Mouse (Mus musculus) liver, embryonic 14.5 days (tissue): ENCODE measurements at regions not wholly inside any gene's neighbourhood (a gene's known extent, or its start where the extent isn't known, plus 50 kb on each side); places are given as distances from the start of the nearest gene placed in this dataset.

Experiments
- ATAC-seq: fragments of 200-750 bp; cut with Nextera tagmentation; 2 replicates; pipeline ENCODE4 v1.8.0; 2017; ENCODE audit warnings: moderate number of reproducible peaks, mild to moderate bottlenecking, moderate library complexity; ENCODE audit not compliant: insufficient read depth
- DNase-seq, 3 experiments: peaks; one replicate each; pipeline ENCODE4 v3.0.0-alpha.2; 2012 to 2013; ENCODE audit warnings: low read depth in 3 of 3, low spot score in 3 of 3
- H3K27ac ChIP-seq: fragments of 300-500 bp; sonication (generic); 2 replicates; pipeline ENCODE4 v1.5.1; 2014; ENCODE audit warnings: moderate library complexity, mild to moderate bottlenecking, control low read depth, inconsistent platforms
- H3K27me3 ChIP-seq: fragments of 300-500 bp; sonication (generic); 2 replicates; pipeline ENCODE4 v1.6.1; 2014; ENCODE audit warnings: mild to moderate bottlenecking, low read length, moderate library complexity; ENCODE audit not compliant: control insufficient read depth, insufficient read depth
- H3K36me3 ChIP-seq: fragments of 300-500 bp; sonication (generic); replicated peaks from 2 replicates; pipeline ENCODE4 v1.6.1; 2014; ENCODE audit warnings: low read depth; ENCODE audit not compliant: control insufficient read depth, insufficient read depth
- H3K4me1 ChIP-seq, 2 experiments: fragments of 200-500 bp in 1 of 2; fragments of 300-500 bp in 1 of 2; sonication (generic) in 1 of 2; replicated peaks; 2 replicates each; pipeline ENCODE4 v1.6.1; 2012 to 2014; ENCODE audit warnings: antibody characterized with exemption in 1 of 2, inconsistent platforms in 1 of 2, low read length in 1 of 2; ENCODE audit not compliant: control insufficient read depth in 2 of 2, insufficient read depth in 2 of 2
- H3K4me2 ChIP-seq: fragments of 300-500 bp; sonication (generic); 2 replicates; pipeline ENCODE4 v1.6.1; 2014; ENCODE audit warnings: low read depth, mild to moderate bottlenecking, control low read depth, moderate library complexity
- H3K4me3 ChIP-seq, 2 experiments: fragments of 200-500 bp in 1 of 2; fragments of 300-500 bp in 1 of 2; sonication (generic) in 1 of 2; 2 replicates each; pipeline ENCODE4 v1.5.1; 2012 to 2014; ENCODE audit warnings: low read depth in 2 of 2, low read length in 2 of 2, mild to moderate bottlenecking in 2 of 2, control low read depth in 1 of 2, inconsistent platforms in 1 of 2, moderate library complexity in 1 of 2; ENCODE audit not compliant: insufficient read depth in 1 of 2
- H3K9ac ChIP-seq: fragments of 300-500 bp; sonication (generic); replicated peaks from 2 replicates; pipeline ENCODE4 v1.6.1; 2014; ENCODE audit warnings: mild to moderate bottlenecking, control low read depth, moderate library complexity
- H3K9me3 ChIP-seq: fragments of 300-500 bp; sonication (generic); 2 replicates; pipeline ENCODE4 v1.6.1; 2016; ENCODE audit warnings: low read length, mixed read lengths; ENCODE audit not compliant: control insufficient read depth
- CTCF ChIP-seq: IDR thresholded peaks from 2 replicates; pipeline ENCODE4 v1.5.1; 2016; ENCODE audit warnings: antibody characterized with exemption, low read depth, control low read depth
- EP300 ChIP-seq: IDR thresholded peaks from 2 replicates; pipeline ENCODE4 v1.6.1; 2016; ENCODE audit warnings: antibody characterized with exemption, low read depth
- WGBS: fragments of 180-500 bp; shearing (Covaris S2); extraction: QIAGEN DNeasy Blood & Tissue Kit; methylation state at CpG from one replicate; pipeline ENCODE4 v1.1.7; 2014; ENCODE audit not compliant: insufficient replicate concordance; 5-methylcytosine and 5-hydroxymethylcytosine counted together

- Histone ChIP-seq H3K4me2 (no peak overlapping the region), H3K4me1 (no peaks in the 10 kb centered on the region), H3K9me3 (no peaks in the 10 kb centered on the region), H3K27ac (no peak overlapping the region), H3K9ac (no peak overlapping the region), H3K36me3 (no peaks in the 10 kb centered on the region), H3K4me3 (no peak overlapping the region), H3K27me3 (no peaks in the 10 kb centered on the region)
- WGBS: 61% methylated on average over 6 of the region's 6 CpGs
- TF ChIP-seq CTCF (no peak), EP300 (no peak)
- DNase-seq: no peak
- ATAC-seq: no peak
Measured at GRCm38 (mm10) chr6:139160352-139160751, 341.4 kb downstream of the Rergl start.

- Histone ChIP-seq H3K4me2 (no peak overlapping the region), H3K4me3 (no peak overlapping the region), H3K9ac (no peak overlapping the region), H3K36me3 (no peaks in the 10 kb centered on the region), H3K27ac (no peak overlapping the region), H3K9me3 (no peaks in the 10 kb centered on the region), H3K27me3 (no peaks in the 10 kb centered on the region), H3K4me1 (no peaks in the 10 kb centered on the region)
- 51% methylated on average over 4 of the region's 4 CpGs for WGBS
- DNase-seq (no peak), ATAC-seq (no peak)
- no peak for TF ChIP-seq CTCF
- no peak for TF ChIP-seq EP300
Measured at GRCm38 (mm10) chr6:139159741-139160140, 342.0 kb downstream of the Rergl start.

- Histone ChIP-seq H3K4me1 (no peaks in the 10 kb centered on the region), H3K36me3 (no peaks in the 10 kb centered on the region), H3K9me3 (no peaks in the 10 kb centered on the region), H3K27ac (no peak overlapping the region), H3K9ac (no peak overlapping the region), H3K4me2 (no peak overlapping the region), H3K4me3 (no peak overlapping the region), H3K27me3 (no peaks in the 10 kb centered on the region)
- DNase-seq (no peak), ATAC-seq (no peak)
- 63% methylated on average over 1 of the region's 1 CpGs for WGBS
- TF ChIP-seq CTCF: no peak
- TF ChIP-seq EP300: no peak
Measured at GRCm38 (mm10) chr6:139154802-139155201, 347.0 kb downstream of the Rergl start.

GRCm38 (mm10) chr6:139135693-139136092, 366.1 kb downstream of the Rergl start:
- no peak overlapping the region for H3K4me2 ChIP-seq
- no peaks in the 10 kb centered on the region for H3K27me3 ChIP-seq
- ATAC-seq (no peak), DNase-seq (no peak)
- no peaks in the 10 kb centered on the region for H3K36me3 ChIP-seq
- no peak overlapping the region for H3K9ac ChIP-seq
- 63% methylated on average over 6 of the region's 6 CpGs for WGBS
- no peaks in the 10 kb centered on the region for H3K4me1 ChIP-seq
- H3K4me3 ChIP-seq: no peak overlapping the region
- no peaks in the 10 kb centered on the region for H3K9me3 ChIP-seq
- no peak overlapping the region for H3K27ac ChIP-seq
- TF ChIP-seq CTCF (no peak), EP300 (no peak)

GRCm38 (mm10) chr6:139132083-139132679, 369.6 kb downstream of the Rergl start:
- no peak for DNase-seq
- no peak for ATAC-seq
- Histone ChIP-seq H3K9ac (no peak overlapping the region), H3K4me1 (no peaks in the 10 kb centered on the region), H3K9me3 (no peaks in the 10 kb centered on the region), H3K4me3 (no peak overlapping the region), H3K27ac (no peak overlapping the region), H3K4me2 (no peak overlapping the region), H3K36me3 (no peaks in the 10 kb centered on the region), H3K27me3 (no peaks in the 10 kb centered on the region)
- TF ChIP-seq EP300: no peak
- 78% methylated on average over 15 of the region's 15 CpGs for WGBS
